17 mouse cellular contexts compared by ENCODE assay signal in the genomic region with DNA sequence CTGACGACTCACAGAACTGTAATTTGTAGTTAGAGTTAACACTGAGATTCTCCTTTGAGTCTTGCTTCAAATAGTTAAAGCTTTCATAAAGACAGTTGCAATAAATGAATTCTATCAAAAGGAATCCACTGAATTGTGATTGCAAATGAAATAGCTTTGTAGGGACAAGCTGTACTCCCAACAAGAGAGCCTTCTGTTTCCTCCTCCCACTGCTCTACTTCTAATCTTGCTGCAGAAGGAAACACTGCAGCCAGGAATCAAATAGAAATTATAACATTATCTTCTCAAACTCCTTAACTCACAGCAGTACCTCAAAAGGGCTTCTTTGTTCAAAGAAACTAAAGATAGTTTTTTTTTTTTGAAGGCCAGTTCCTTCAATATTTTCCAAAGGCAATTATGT.
"Had no signal": no experiment of that assay in that cellular context is flagged by ENCODE, and none has a peak within 500 bp of the region (broad histone marks: within the 10 kb centered on the region; RNA-seq: fewer than 3 reads in every experiment).

No protein-coding gene starts in this region.

- DNase-seq: lung, adult 18-20 months; lung, embryonic 14.5 days; lung, postnatal 10 days; lung, postnatal 4 days; midbrain, embryonic 14.5 days; retina, postnatal 1 day; right cerebral cortex, postnatal 25 days; right cerebral cortex, postnatal 4 days; spleen, adult 18-20 months; thymus, adult 2 months; thymus, postnatal 25 days; thymus, postnatal 4 days had no signal

- H3K27ac ChIP-seq: midbrain, embryonic 10.5 days; midbrain, embryonic 12.5 days; neural tube, embryonic 13.5 days; neural tube, embryonic 15.5 days had no signal

- H3K4me3 ChIP-seq: midbrain, embryonic 10.5 days; midbrain, embryonic 12.5 days; myocyte; neural tube, embryonic 13.5 days; neural tube, embryonic 15.5 days had no signal
